Mouse (Mus musculus): ENCODE results near the gene Klk12.

DNA sequence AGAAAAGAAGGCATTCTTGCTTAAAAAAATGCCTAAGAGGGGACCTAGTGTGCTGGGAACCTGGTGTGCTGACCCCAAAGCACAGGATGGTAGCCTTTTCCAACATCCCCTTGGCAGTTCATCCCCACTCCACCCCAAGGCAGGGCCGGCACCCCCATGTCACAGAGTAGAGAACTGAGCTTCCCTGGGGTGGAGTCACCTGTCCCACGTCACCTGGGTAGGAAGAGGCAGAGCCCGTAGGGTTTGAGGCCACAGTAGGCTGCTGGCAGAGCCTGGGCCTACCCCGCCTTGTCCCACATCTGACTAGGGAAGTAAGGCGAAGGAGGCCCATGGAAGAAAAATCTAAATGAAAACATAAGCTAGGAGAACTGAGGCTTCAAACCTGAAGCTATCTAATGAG lies 5.7 kb downstream of the Klk12 start, which contains the start of gene Klk11:
- no peak for TF ChIP-seq EP300 (IDR thresholded peaks at IDR 0.05; ENCODE audit: insufficient read depth, low read depth, low read length)
- TF ChIP-seq CTCF (IDR thresholded peaks at IDR 0.05) = no peak
